Mouse (Mus musculus) heart, embryonic 16.5 days (tissue): ENCODE data around the gene Zfp12. TPM values are rescaled to one million over a fixed set of nuclear protein-coding genes. Genes with fewer than 3 reads are reported as not detected.
A peak's percentile ranks its signal among the peaks of the same experiment; 100 is the strongest.

Experiments used
- ATAC-seq: fragments of 200-750 bp; cut with Nextera tagmentation; replicated peaks from 2 replicates; pipeline ENCODE4 v1.8.0; 2017; ENCODE audit warnings: moderate number of reproducible peaks; ENCODE audit not compliant: insufficient read depth, low FRiP score; ENCODE audit errors: extremely low read depth
- H3K27ac ChIP-seq: fragments of 300-500 bp; sonication (generic); 2 replicates; pipeline ENCODE4 v1.5.1; 2014; ENCODE audit warnings: mild to moderate bottlenecking, low read length, control low read depth, moderate library complexity
- H3K27me3 ChIP-seq: fragments of 300-500 bp; sonication (generic); 2 replicates; pipeline ENCODE4 v1.6.1; 2014; ENCODE audit warnings: low read length, mixed read lengths; ENCODE audit not compliant: control insufficient read depth, insufficient read depth
- H3K36me3 ChIP-seq: fragments of 300-500 bp; sonication (generic); 2 replicates; pipeline ENCODE4 v1.6.1; 2014; ENCODE audit not compliant: control insufficient read depth, insufficient read depth
- H3K4me1 ChIP-seq: fragments of 300-500 bp; sonication (generic); 2 replicates; pipeline ENCODE4 v1.6.1; 2014; ENCODE audit warnings: low read length, mixed read lengths; ENCODE audit not compliant: control insufficient read depth, insufficient read depth
- H3K4me2 ChIP-seq: fragments of 300-500 bp; sonication (generic); 2 replicates; pipeline ENCODE4 v1.6.1; 2014; ENCODE audit warnings: low read depth, mild to moderate bottlenecking, control low read depth, low read length
- H3K4me3 ChIP-seq: fragments of 300-500 bp; sonication (generic); 2 replicates; pipeline ENCODE4 v1.5.1; 2014; ENCODE audit warnings: mild to moderate bottlenecking, control low read depth, low read length
- H3K9ac ChIP-seq: fragments of 300-500 bp; sonication (generic); 2 replicates; pipeline ENCODE4 v1.6.1; 2014; ENCODE audit warnings: low read length, control low read depth
- H3K9me3 ChIP-seq: fragments of 300-500 bp; sonication (generic); replicated peaks from 2 replicates; pipeline ENCODE4 v1.6.1; 2016; ENCODE audit warnings: low read length; ENCODE audit not compliant: control insufficient read depth
- WGBS: fragments of 180-500 bp; shearing (Covaris S2); extraction: QIAGEN DNeasy Blood & Tissue Kit; methylation state at CpG from one replicate; pipeline ENCODE4 v1.1.7; 2014; 5-methylcytosine and 5-hydroxymethylcytosine counted together
- polyA plus RNA-seq: library from polyadenylated mRNA; unstranded; fragments of >200 nt; fragmentation: Nextera tagmentation; extraction: Ambion mirVana; gene quantifications from 2 replicates; pipeline ENCODE4 v1.2.1, GENCODE M21; 2015

The Zfp12 gene
- polyA plus RNA-seq, 1 experiment from 2014 or later = 7.8 TPM

- H3K36me3 ChIP-seq = no peaks in the 10 kb centered on the region; the same call in 1 of the 2 replicates
- 20% methylated on average over 66 of the region's 66 CpGs for WGBS
These were observed 19.6 kb downstream of the Zfp12 start for GRCm38 (mm10) chr5:143254487-143255130.

GRCm38 (mm10) chr5:143255131-143255519, 20.2 kb downstream of the Zfp12 start:
- Histone ChIP-seq H3K4me3 (peak overlapping the region; percentile 48; the same call in 1 of the 2 replicates), H3K27me3 (peaks cover 73% of the 10 kb centered on the region), H3K4me1 (peaks cover 11% of the 10 kb centered on the region), H3K27ac (no peak overlapping the region), H3K9me3 (no peaks in the 10 kb centered on the region), H3K4me2 (no peak overlapping the region), H3K36me3 (no peaks in the 10 kb centered on the region; the same call in 1 of the 2 replicates), H3K9ac (no peak overlapping the region)
- no peak for ATAC-seq
- WGBS = 34% methylated on average over 24 of the region's 24 CpGs

More at GRCm38 (mm10) chr5:143254487-143255130, 19.6 kb downstream of the Zfp12 start:
- peak overlapping the region; percentile 69; the same call in 1 of the 2 replicates for H3K4me2 ChIP-seq
- no peak overlapping the region for H3K27ac ChIP-seq
- H3K9me3 ChIP-seq = no peaks in the 10 kb centered on the region
- H3K4me3 ChIP-seq = peak overlapping the region; percentile 48
- ATAC-seq = no peak; the same call in 1 of the 2 replicates
- H3K9ac ChIP-seq = no peak overlapping the region
- H3K27me3 ChIP-seq = peaks cover 73% of the 10 kb centered on the region
- H3K4me1 ChIP-seq = peaks cover 11% of the 10 kb centered on the region

- H3K27me3 ChIP-seq = peaks cover 73% of the 10 kb centered on the region
- 91% methylated on average over 5 of the region's 5 CpGs for WGBS
- H3K9me3 ChIP-seq = no peaks in the 10 kb centered on the region
- H3K4me2 ChIP-seq = no peak overlapping the region
- H3K4me3 ChIP-seq = no peak overlapping the region
- H3K27ac ChIP-seq = no peak overlapping the region
- H3K4me1 ChIP-seq = peaks cover 11% of the 10 kb centered on the region
- no peak overlapping the region for H3K9ac ChIP-seq
- ATAC-seq = no peak
- no peaks in the 10 kb centered on the region; the same call in 1 of the 2 replicates for H3K36me3 ChIP-seq
These were observed 20.8 kb downstream of the Zfp12 start for GRCm38 (mm10) chr5:143255802-143256201.

DNA sequence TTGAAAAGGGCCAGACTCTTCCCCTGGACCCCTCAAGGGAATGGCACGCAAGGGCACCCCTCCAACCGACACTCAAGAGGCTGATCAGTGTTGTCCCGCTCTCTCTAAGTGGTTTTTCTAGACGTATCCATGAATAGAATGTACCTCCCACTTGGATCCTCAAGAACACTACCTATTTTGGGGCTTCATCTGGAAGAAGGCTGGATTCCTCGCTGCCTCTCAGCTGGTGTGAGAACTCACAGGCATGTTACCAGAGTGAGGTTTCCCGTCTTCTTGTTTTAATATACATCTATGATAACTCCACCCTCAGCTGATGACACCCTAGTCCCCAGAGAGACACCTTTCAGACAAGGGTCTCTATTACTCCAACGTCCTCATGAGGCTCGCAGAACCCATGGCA, 26.7 kb downstream of the Zfp12 start:
- H3K9me3 ChIP-seq = no peaks in the 10 kb centered on the region
- H3K36me3 ChIP-seq = peaks cover 8% of the 10 kb centered on the region; the same call in 1 of the 2 replicates
- no peak overlapping the region for H3K4me3 ChIP-seq
- no peak overlapping the region for H3K4me2 ChIP-seq
- no peak for ATAC-seq
- peaks cover 15% of the 10 kb centered on the region for H3K27me3 ChIP-seq
- H3K4me1 ChIP-seq = no peaks in the 10 kb centered on the region
- WGBS = 80% methylated on average over 8 of the region's 8 CpGs
- no peak overlapping the region for H3K27ac ChIP-seq
- no peak overlapping the region for H3K9ac ChIP-seq

GRCm38 (mm10) chr5:143264689-143265088, 29.7 kb downstream of the Zfp12 start:
- Histone ChIP-seq H3K9ac (no peak overlapping the region), H3K36me3 (peaks cover 8% of the 10 kb centered on the region; the same call in 1 of the 2 replicates), H3K27ac (no peak overlapping the region), H3K9me3 (no peaks in the 10 kb centered on the region), H3K27me3 (no peaks in the 10 kb centered on the region), H3K4me3 (no peak overlapping the region), H3K4me2 (no peak overlapping the region), H3K4me1 (peaks cover 8% of the 10 kb centered on the region; the same call in 1 of the 2 replicates)
- 78% methylated on average over 10 of the region's 10 CpGs for WGBS
- ATAC-seq = no peak

DNA sequence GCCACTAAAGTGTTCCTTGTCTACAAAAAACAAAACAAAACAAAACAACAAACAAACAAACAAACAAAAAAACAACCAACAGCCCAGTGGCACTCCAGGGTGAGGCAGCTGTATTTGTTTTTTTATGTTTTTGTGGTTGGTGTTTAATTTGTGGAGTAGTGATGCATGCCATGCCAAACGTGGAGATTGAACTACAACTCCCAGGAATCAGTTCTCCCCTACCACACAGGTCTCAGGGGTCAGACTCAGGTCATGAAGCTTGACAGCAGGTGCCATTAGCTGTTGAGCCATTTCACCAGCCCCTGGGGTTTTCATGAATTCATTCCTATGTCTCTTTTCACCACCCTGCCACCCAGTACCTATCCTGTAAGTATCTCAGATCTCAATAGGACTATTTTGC, 30.4 kb downstream of the Zfp12 start:
- 56% methylated on average over 1 of the region's 1 CpGs for WGBS

GRCm38 (mm10) chr5:143266794-143267193, 31.8 kb downstream of the Zfp12 start:
- Histone ChIP-seq H3K36me3 (peaks cover 8% of the 10 kb centered on the region; the same call in 1 of the 2 replicates), H3K4me2 (no peak overlapping the region), H3K4me1 (peaks cover 14% of the 10 kb centered on the region), H3K27me3 (no peaks in the 10 kb centered on the region), H3K4me3 (no peak overlapping the region), H3K27ac (no peak overlapping the region), H3K9ac (no peak overlapping the region), H3K9me3 (no peaks in the 10 kb centered on the region)
- ATAC-seq = no peak
- 81% methylated on average over 6 of the region's 6 CpGs for WGBS

More for the DNA sequence above, 30.4 kb downstream of the Zfp12 start:
- no peak for ATAC-seq
- Histone ChIP-seq H3K27ac (no peak overlapping the region), H3K36me3 (peaks cover 8% of the 10 kb centered on the region; the same call in 1 of the 2 replicates), H3K4me3 (no peak overlapping the region), H3K4me1 (peaks cover 10% of the 10 kb centered on the region), H3K4me2 (no peak overlapping the region), H3K9me3 (no peaks in the 10 kb centered on the region), H3K9ac (no peak overlapping the region), H3K27me3 (no peaks in the 10 kb centered on the region)

GRCm38 (mm10) chr5:143268985-143269362, 34.0 kb downstream of the Zfp12 start:
- 28% methylated on average over 8 of the region's 8 CpGs for WGBS
- Histone ChIP-seq H3K4me2 (peak overlapping the region; percentile 69), H3K36me3 (no peaks in the 10 kb centered on the region; the same call in 1 of the 2 replicates), H3K4me1 (peaks cover 14% of the 10 kb centered on the region), H3K4me3 (peak overlapping the region; percentile 94), H3K27ac (no peak overlapping the region), H3K27me3 (no peaks in the 10 kb centered on the region), H3K9ac (peak overlapping the region; percentile 90), H3K9me3 (no peaks in the 10 kb centered on the region)
- ATAC-seq = no peak

- WGBS = under 1% methylated on average over 65 of the region's 79 CpGs
- H3K27me3 ChIP-seq = no peaks in the 10 kb centered on the region
- peak; percentile 79 for ATAC-seq
- peaks cover 14% of the 10 kb centered on the region for H3K4me1 ChIP-seq
- peak within 1 kb of the TSS; percentile 90 for H3K9ac ChIP-seq
- peak within 1 kb of the TSS; percentile 94 for H3K4me3 ChIP-seq
- H3K9me3 ChIP-seq = no peaks in the 10 kb centered on the region
- no peaks in the 10 kb centered on the region for H3K36me3 ChIP-seq
- H3K4me2 ChIP-seq = peak within 1 kb of the TSS; percentile 69
- peak within 1 kb of the TSS; percentile 78 for H3K27ac ChIP-seq
These were observed 34.6 kb downstream of the Zfp12 start, which contains the start of gene Zfp316 for GRCm38 (mm10) chr5:143269363-143270150. Gene Zfp316, minus strand, starts transcription at chr5:143270022.
